Mouse (Mus musculus): ENCODE measurements around the gene Kcnc3. TPM values are rescaled to one million over a fixed set of nuclear protein-coding genes. Genes with fewer than 3 reads are reported as not detected.

The Kcnc3 gene
- total RNA-seq (2023) = 3.1 TPM

GRCm38 (mm10) chr7:44590402-44591347 is at the start of gene Kcnc3:
Gene Kcnc3, plus strand, starts transcription at chr7:44590664.

GRCm38 (mm10) chr7:44548497-44549087 is 41.9 kb upstream of the Kcnc3 start, which contains the start of gene Pold1:
Gene Pold1, minus strand, starts transcription at chr7:44548849.

GRCm38 (mm10) chr7:44553826-44554225 is 36.6 kb upstream of the Kcnc3 start, which contains the start of gene Nr1h2:
Gene Nr1h2, minus strand, starts transcription at chr7:44553951.

GRCm38 (mm10) chr7:44572213-44572701 is 18.2 kb upstream of the Kcnc3 start, which contains the start of gene Napsa:
Gene Napsa, plus strand, starts transcription at chr7:44572380.

Other genes with a start within 250 kb of the Kcnc3 start
- not detected for gene Syt3, start 206.6 kb upstream of the Kcnc3 start, total RNA-seq (2023)
- gene 1700008O03Rik, start 204.8 kb upstream of the Kcnc3 start, total RNA-seq (2023) = not detected
- not detected for gene Lrrc4b, start 161.6 kb upstream of the Kcnc3 start, total RNA-seq (2023)
- not detected for gene Aspdh, start 125.3 kb upstream of the Kcnc3 start, total RNA-seq (2023)
- 46.8 TPM for gene Josd2, start 122.7 kb upstream of the Kcnc3 start, total RNA-seq (2023)
- 96.1 TPM for gene Emc10, start 94.1 kb upstream of the Kcnc3 start, total RNA-seq (2023)
- 7.1 TPM for gene Fam71e1, start 94.1 kb upstream of the Kcnc3 start, total RNA-seq (2023)
- gene Mybpc2, start 66.0 kb upstream of the Kcnc3 start, total RNA-seq (2023) = 0.64 TPM
- gene Spib, start 58.6 kb upstream of the Kcnc3 start, total RNA-seq (2023) = 27.7 TPM
- 57.8 TPM for gene Pold1, start 41.8 kb upstream of the Kcnc3 start, total RNA-seq (2023)
- gene Nr1h2, start 36.7 kb upstream of the Kcnc3 start, total RNA-seq (2023) = 263 TPM
- 37.0 TPM for gene Napsa, start 18.3 kb upstream of the Kcnc3 start, total RNA-seq (2023)
- not detected for gene Myh14, start 80.2 kb downstream of the Kcnc3 start, total RNA-seq (2023)
- gene Izumo2, start 118.1 kb downstream of the Kcnc3 start, total RNA-seq (2023) = not detected
- 74.9 TPM for gene Vrk3, start 157.7 kb downstream of the Kcnc3 start, total RNA-seq (2023)
- 1.3 TPM for gene Zfp473, start 160.4 kb downstream of the Kcnc3 start, total RNA-seq (2023)
- 45.1 TPM for gene Nup62, start 225.4 kb downstream of the Kcnc3 start, total RNA-seq (2023)
- gene Il4i1, start 225.7 kb downstream of the Kcnc3 start, total RNA-seq (2023) = 14.0 TPM
- 4.8 TPM for gene Atf5, start 226.0 kb downstream of the Kcnc3 start, total RNA-seq (2023)

Measured in CD8-positive naive resting alpha-beta T cell, adult 57 days (primary cell).